Mouse (Mus musculus) limb, embryonic 14.5 days (tissue): ENCODE results near the gene Tmem106c. TPM values are rescaled to one million over a fixed set of nuclear protein-coding genes. Genes with fewer than 3 reads are reported as not detected.

Experiments used
- ATAC-seq: fragments of 200-750 bp; cut with Nextera tagmentation; 2 replicates; pipeline ENCODE4 v1.8.0; 2017; ENCODE audit warnings: low read depth, moderate number of reproducible peaks, moderate TSS enrichment; ENCODE audit not compliant: low FRiP score
- DNase-seq: peaks from one replicate; pipeline ENCODE4 v3.0.0-alpha.2; 2015; ENCODE audit warnings: low spot score
- H3K27ac ChIP-seq: fragments of 300-500 bp; sonication (generic); replicated peaks from 2 replicates; pipeline ENCODE4 v1.5.1; 2014; ENCODE audit warnings: low read depth, mild to moderate bottlenecking, low read length, moderate library complexity, mixed read lengths
- H3K27me3 ChIP-seq: fragments of 300-500 bp; sonication (generic); 2 replicates; pipeline ENCODE4 v1.6.1; 2014; ENCODE audit warnings: low read length, mixed read lengths; ENCODE audit not compliant: control insufficient read depth, insufficient read depth
- H3K36me3 ChIP-seq: fragments of 300-500 bp; sonication (generic); 2 replicates; pipeline ENCODE4 v1.6.1; 2014; ENCODE audit warnings: mild to moderate bottlenecking, low read length, moderate library complexity, mixed read lengths; ENCODE audit not compliant: control insufficient read depth, insufficient read depth
- H3K4me1 ChIP-seq: fragments of 300-500 bp; sonication (generic); 2 replicates; pipeline ENCODE4 v1.6.1; 2014; ENCODE audit warnings: antibody characterized with exemption, low read length, mixed read lengths; ENCODE audit not compliant: control insufficient read depth, insufficient read depth
- H3K4me2 ChIP-seq: fragments of 300-500 bp; sonication (generic); replicated peaks from 2 replicates; pipeline ENCODE4 v1.6.1; 2014; ENCODE audit warnings: low read depth, mild to moderate bottlenecking, low read length, moderate library complexity; ENCODE audit not compliant: severe bottlenecking
- H3K4me3 ChIP-seq: fragments of 300-500 bp; sonication (generic); replicated peaks from 2 replicates; pipeline ENCODE4 v1.5.1; 2014; ENCODE audit warnings: low read length
- H3K9ac ChIP-seq: fragments of 300-500 bp; sonication (generic); 2 replicates; pipeline ENCODE4 v1.6.1; 2014; ENCODE audit warnings: mild to moderate bottlenecking, low read depth, low read length, moderate library complexity; ENCODE audit not compliant: severe bottlenecking
- H3K9me3 ChIP-seq: fragments of 300-500 bp; sonication (generic); 2 replicates; pipeline ENCODE4 v1.6.1; 2016; ENCODE audit warnings: low read length; ENCODE audit not compliant: control insufficient read depth
- POLR2A ChIP-seq: fragments of 200-500 bp; IDR thresholded peaks from 2 replicates; pipeline ENCODE4 v1.8.0; 2012; ENCODE audit warnings: inconsistent platforms, mild to moderate bottlenecking, moderate library complexity, borderline replicate concordance; ENCODE audit not compliant: insufficient read depth, insufficient read length; ENCODE audit errors: extremely low read depth
- WGBS: fragments of 180-500 bp; shearing (Covaris S2); extraction: QIAGEN DNeasy Blood & Tissue Kit; methylation state at CpG from one replicate; pipeline ENCODE4 v1.1.7; 2014; 5-methylcytosine and 5-hydroxymethylcytosine counted together
- polyA plus RNA-seq, 2 experiments: library from polyadenylated mRNA; depleted of rRNA in 1 of 2; stranded (reverse) in 1 of 2; unstranded in 1 of 2; fragments of >200 nt; fragmentation: Nextera tagmentation in 1 of 2; extraction: Ambion mirVana in 1 of 2; gene quantifications; 2 replicates each; pipeline versions ENCODE4 v1.2.1 to v1.2.3; 2012 to 2014

Tmem106c gene
- polyA plus RNA-seq, 2 experiments = 49.8 to 49.9 TPM

- H3K4me1 ChIP-seq = no peaks in the 10 kb centered on the region
- H3K36me3 ChIP-seq = no peaks in the 10 kb centered on the region
- H3K4me2 ChIP-seq = no peak overlapping the region
- DNase-seq (no peak), ATAC-seq (no peak)
- H3K9ac ChIP-seq = no peak overlapping the region
- no peaks in the 10 kb centered on the region for H3K27me3 ChIP-seq
- H3K27ac ChIP-seq = no peak overlapping the region
- H3K4me3 ChIP-seq = no peak overlapping the region
- WGBS = 55% methylated on average over 11 of the region's 11 CpGs
- no peak for TF ChIP-seq POLR2A
- no peaks in the 10 kb centered on the region for H3K9me3 ChIP-seq
Observed at GRCm38 (mm10) chr15:97944919-97945574, 19.0 kb upstream of the Tmem106c start.

DNA sequence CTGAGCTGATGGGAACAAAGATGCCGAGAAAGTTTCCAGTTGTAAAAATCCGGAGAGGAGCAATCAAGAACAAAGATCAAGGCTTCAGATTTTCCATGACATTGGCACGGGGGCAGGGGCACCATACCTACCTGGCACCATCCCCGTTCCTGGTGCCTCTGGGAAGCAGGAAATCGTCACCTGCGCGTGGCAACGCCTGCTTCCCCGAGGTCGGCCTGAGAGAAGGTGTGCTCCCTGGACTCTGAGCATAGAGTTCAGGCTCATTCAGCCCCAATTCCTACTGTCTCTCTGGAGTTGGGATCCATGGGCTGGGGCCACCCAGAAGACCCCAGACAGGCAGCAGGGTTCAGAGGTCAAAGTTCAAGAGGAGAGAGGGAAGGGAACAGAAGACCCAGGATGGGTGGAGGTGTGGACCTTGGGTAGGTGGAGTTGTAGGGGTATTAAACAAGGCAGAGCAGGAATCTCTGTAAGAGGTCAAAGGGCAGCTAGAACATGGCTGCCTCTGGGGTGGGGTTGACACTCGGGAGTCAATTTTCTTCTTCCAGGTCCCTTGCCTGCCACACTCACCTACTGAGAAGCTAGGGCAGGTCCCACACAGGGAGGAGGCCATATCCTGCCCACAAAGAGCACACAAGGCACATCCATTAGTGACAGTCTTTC is 18.2 kb upstream of the Tmem106c start:
- Histone ChIP-seq H3K4me1 (no peaks in the 10 kb centered on the region), H3K9me3 (no peaks in the 10 kb centered on the region), H3K4me2 (no peak overlapping the region), H3K27me3 (no peaks in the 10 kb centered on the region), H3K4me3 (no peak overlapping the region), H3K36me3 (no peaks in the 10 kb centered on the region), H3K27ac (no peak overlapping the region), H3K9ac (no peak overlapping the region)
- no peak for ATAC-seq
- 64% methylated on average over 11 of the region's 11 CpGs for WGBS
- TF ChIP-seq POLR2A = no peak
- no peak for DNase-seq

- ATAC-seq = no peak
- WGBS = 35% methylated on average over 7 of the region's 7 CpGs
- H3K4me1 ChIP-seq = peaks cover 4% of the 10 kb centered on the region; the same call in 1 of the 2 replicates
- no peak overlapping the region for H3K27ac ChIP-seq
- H3K4me2 ChIP-seq = no peak overlapping the region
- H3K9ac ChIP-seq = no peak overlapping the region
- no peak overlapping the region for H3K4me3 ChIP-seq
- TF ChIP-seq POLR2A = no peak
- no peaks in the 10 kb centered on the region for H3K9me3 ChIP-seq
- no peaks in the 10 kb centered on the region for H3K27me3 ChIP-seq
- DNase-seq = no peak
- no peaks in the 10 kb centered on the region for H3K36me3 ChIP-seq
Observed at GRCm38 (mm10) chr15:97948720-97949119, 15.3 kb upstream of the Tmem106c start.

- H3K4me2 ChIP-seq = no peak overlapping the region
- 0 out of 2 replicates have a peak overlapping the region, but pooled peaks have one; percentile 12 for H3K9ac ChIP-seq
- ATAC-seq = no peak
- no peaks in the 10 kb centered on the region for H3K36me3 ChIP-seq
- 74% methylated on average over 3 of the region's 3 CpGs for WGBS
- peaks cover 4% of the 10 kb centered on the region; the same call in 1 of the 2 replicates for H3K4me1 ChIP-seq
- H3K9me3 ChIP-seq = no peaks in the 10 kb centered on the region
- no peaks in the 10 kb centered on the region for H3K27me3 ChIP-seq
- H3K27ac ChIP-seq = no peak overlapping the region
- H3K4me3 ChIP-seq = no peak overlapping the region
- TF ChIP-seq POLR2A = no peak
- DNase-seq = no peak
Observed at GRCm38 (mm10) chr15:97949706-97950105, 14.3 kb upstream of the Tmem106c start.

GRCm38 (mm10) chr15:97950240-97950639 is 13.8 kb upstream of the Tmem106c start:
- Histone ChIP-seq H3K4me2 (no peak overlapping the region), H3K4me1 (peaks cover 4% of the 10 kb centered on the region; the same call in 1 of the 2 replicates), H3K27me3 (no peaks in the 10 kb centered on the region), H3K36me3 (no peaks in the 10 kb centered on the region), H3K4me3 (no peak overlapping the region), H3K27ac (no peak overlapping the region), H3K9me3 (no peaks in the 10 kb centered on the region), H3K9ac (peak overlapping the region; percentile 12; the same call in 1 of the 2 replicates)
- 58% methylated on average over 7 of the region's 7 CpGs for WGBS
- TF ChIP-seq POLR2A = no peak
- ATAC-seq (no peak), DNase-seq (no peak)
